Mouse (Mus musculus) megakaryocyte, embryonic 14.5 days (primary cell): Measurements from ENCODE around the gene Pnmt.

Source experiments
- FLI1 ChIP-seq: IDR thresholded peaks from 2 replicates; pipeline ENCODE4 v1.6.1; 2012; ENCODE audit warnings: low read length, inconsistent platforms, mixed read lengths
- GATA1 ChIP-seq: IDR thresholded peaks from 3 replicates; pipeline ENCODE4 v1.6.1; 2012; ENCODE audit warnings: mixed read lengths, low read length, inconsistent platforms, borderline replicate concordance

GRCm38 (mm10) chr11:98397946-98398345, 11.7 kb downstream of the Pnmt start:
- TF ChIP-seq GATA1 (no peak), FLI1 (no peak)
